Mouse (Mus musculus) spleen, adult 2 months (tissue): Measurements from ENCODE around the gene Slc25a43. TPM values are rescaled to one million over a fixed set of nuclear protein-coding genes. Genes with fewer than 3 reads are reported as not detected.
A peak's percentile ranks its signal among the peaks of the same experiment; 100 is the strongest.

ENCODE experiments used
- DNase-seq, 2 experiments: peaks; one replicate each; pipeline versions ENCODE4 v3.0.0 to v3.0.0-alpha.2; 2012 to 2021; ENCODE audit warnings: low spot score in 2 of 2, low read depth in 1 of 2
- H3K27ac ChIP-seq: fragments of 200-500 bp; 2 replicates; pipeline ENCODE4 v1.5.1; 2012; ENCODE audit warnings: low read length, inconsistent platforms; ENCODE audit not compliant: insufficient read depth
- H3K27me3 ChIP-seq: fragments of 200-500 bp; 2 replicates; pipeline ENCODE4 v1.6.1; 2012; ENCODE audit warnings: mild to moderate bottlenecking, moderate library complexity, low read length, inconsistent platforms; ENCODE audit not compliant: control insufficient read depth, insufficient read depth
- H3K36me3 ChIP-seq: fragments of 200-500 bp; 2 replicates; pipeline ENCODE4 v1.6.1; 2012; ENCODE audit warnings: mild to moderate bottlenecking, low read length, inconsistent platforms; ENCODE audit not compliant: control insufficient read depth, insufficient read depth
- H3K4me1 ChIP-seq: fragments of 200-500 bp; 2 replicates; pipeline ENCODE4 v1.6.1; 2011; ENCODE audit warnings: inconsistent platforms; ENCODE audit not compliant: control insufficient read depth, insufficient read depth, insufficient read length
- H3K4me3 ChIP-seq: fragments of 200-500 bp; 2 replicates; pipeline ENCODE4 v1.5.1; 2011; ENCODE audit warnings: mild to moderate bottlenecking, inconsistent platforms; ENCODE audit not compliant: insufficient read depth, insufficient read length; ENCODE audit errors: extremely low read depth
- CTCF ChIP-seq: fragments of 200-500 bp; IDR thresholded peaks from 2 replicates; pipeline ENCODE4 v1.5.1; 2011; ENCODE audit warnings: mild to moderate bottlenecking, inconsistent platforms; ENCODE audit not compliant: insufficient read depth, insufficient read length, insufficient replicate concordance; ENCODE audit errors: extremely low read depth
- POLR2A ChIP-seq: fragments of 200-500 bp; IDR thresholded peaks from 2 replicates; pipeline ENCODE4 v1.6.1; 2011; ENCODE audit warnings: low read depth, low read length, inconsistent platforms
- WGBS: fragments of 180-500 bp; shearing (Covaris S2); methylation state at CpG from one replicate; pipeline ENCODE4 v1.1.7; 2018; 5-methylcytosine and 5-hydroxymethylcytosine counted together
- polyA plus RNA-seq: library from polyadenylated mRNA; depleted of rRNA; stranded (reverse); fragments of >200 nt; gene quantifications from 2 replicates; pipeline ENCODE4 v1.2.3, GENCODE M21; 2012

Slc25a43 gene
- polyA plus RNA-seq, 1 experiment = 1.2 TPM

DNA sequence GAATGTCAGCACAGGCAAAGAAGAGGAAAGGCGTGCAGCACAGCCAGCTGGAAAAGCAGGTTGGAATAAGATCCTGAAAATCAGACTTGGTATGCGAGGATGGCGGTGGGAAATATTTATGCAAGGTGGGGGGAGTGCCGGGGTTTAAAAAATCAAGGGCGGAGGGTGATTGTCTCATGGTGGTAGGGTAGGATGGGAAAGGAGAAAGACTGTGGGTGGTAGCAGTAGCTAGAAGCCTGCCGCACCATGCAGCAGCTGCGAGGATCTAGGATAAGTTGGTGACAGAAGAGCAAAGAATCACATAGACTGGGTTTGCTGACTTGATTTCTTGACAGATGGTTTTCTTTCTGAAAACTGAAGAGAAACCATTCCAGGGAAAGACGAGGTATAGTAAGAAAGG lies 3.3 kb downstream of the Slc25a43 start:
- H3K4me1 ChIP-seq = peaks cover 6% of the 10 kb centered on the region; the same call in 1 of the 2 replicates
- no peak for DNase-seq
- TF ChIP-seq POLR2A (no peak), CTCF (no peak)
- H3K36me3 ChIP-seq = no peaks in the 10 kb centered on the region
- no peak overlapping the region for H3K4me3 ChIP-seq
- H3K27me3 ChIP-seq = no peaks in the 10 kb centered on the region
- no peak overlapping the region for H3K27ac ChIP-seq
- 92% methylated on average over 8 of the region's 8 CpGs for WGBS

DNA sequence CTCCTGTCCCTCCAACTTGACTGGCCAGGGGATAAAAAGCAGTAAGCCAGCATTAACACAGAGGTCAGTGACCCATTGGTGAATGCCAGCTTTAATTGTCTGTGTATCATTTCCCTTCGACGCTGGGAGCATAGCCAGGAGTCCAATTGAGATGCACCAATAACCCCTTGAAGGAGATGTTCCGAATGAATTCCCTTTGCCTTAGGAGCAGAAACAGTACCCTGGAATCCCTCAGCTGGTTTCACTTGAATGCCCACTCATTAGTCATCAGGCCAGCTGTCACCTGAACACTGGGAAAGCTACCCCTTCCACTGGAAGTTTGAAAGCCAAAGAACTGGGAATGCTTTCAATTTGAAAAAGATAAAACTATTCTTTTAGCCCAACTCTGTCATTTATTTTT lies 5.1 kb downstream of the Slc25a43 start:
- H3K36me3 ChIP-seq = no peaks in the 10 kb centered on the region
- no peak for DNase-seq
- no peak overlapping the region for H3K4me3 ChIP-seq
- H3K4me1 ChIP-seq = peaks cover 6% of the 10 kb centered on the region; the same call in 1 of the 2 replicates
- no peaks in the 10 kb centered on the region for H3K27me3 ChIP-seq
- TF ChIP-seq POLR2A (no peak), CTCF (no peak)
- 86% methylated on average over 3 of the region's 3 CpGs for WGBS
- H3K27ac ChIP-seq = no peak overlapping the region

DNA sequence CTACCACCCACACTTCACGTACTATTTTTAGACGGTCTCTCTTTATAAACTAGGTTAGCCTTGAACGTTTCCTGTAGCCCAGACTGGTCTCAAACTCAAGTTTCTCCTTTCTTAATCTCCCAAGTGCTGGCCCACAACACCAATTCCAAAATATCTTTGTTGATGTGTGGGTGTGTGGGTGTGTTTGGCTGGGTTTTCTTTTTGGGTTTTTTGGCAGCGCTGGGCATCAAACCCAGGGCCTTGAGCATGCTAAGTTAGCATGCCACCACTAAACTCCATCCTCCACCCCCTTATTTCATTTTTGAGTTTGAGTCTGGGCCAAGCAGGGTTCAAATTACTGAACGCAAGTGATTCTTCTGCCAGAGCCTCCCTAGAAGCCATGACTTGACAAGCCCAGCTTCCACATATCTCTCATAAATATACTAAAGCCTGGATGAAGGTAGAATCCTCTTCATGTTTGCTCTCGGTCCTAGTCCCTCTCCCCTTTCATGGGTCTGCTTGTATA lies 5.9 kb downstream of the Slc25a43 start:
- no peak for DNase-seq
- 52% methylated on average over 6 of the region's 6 CpGs for WGBS
- peaks cover 6% of the 10 kb centered on the region; the same call in 1 of the 2 replicates for H3K4me1 ChIP-seq
- H3K36me3 ChIP-seq = no peaks in the 10 kb centered on the region
- no peak overlapping the region for H3K4me3 ChIP-seq
- no peaks in the 10 kb centered on the region for H3K27me3 ChIP-seq
- H3K27ac ChIP-seq = no peak overlapping the region
- TF ChIP-seq POLR2A (no peak), CTCF (no peak)

DNA sequence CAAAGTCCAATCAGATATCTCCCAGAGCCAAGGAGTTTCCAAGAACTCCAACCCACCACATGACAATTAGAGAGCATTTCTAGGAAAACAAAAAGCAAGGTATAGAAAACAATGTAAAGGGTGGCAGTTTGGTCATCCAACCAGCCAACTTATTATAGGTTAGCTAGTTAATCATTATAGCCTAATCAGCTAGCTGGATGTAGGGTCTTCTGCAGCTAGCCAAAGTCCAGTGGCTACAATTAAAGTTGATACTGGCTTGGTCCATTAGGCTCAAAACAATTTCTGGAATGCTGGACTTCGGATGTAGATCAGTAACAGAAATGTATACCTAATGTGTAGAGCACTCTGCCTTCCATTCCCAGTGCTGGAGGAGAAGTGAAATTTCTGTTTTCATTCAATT lies 7.1 kb downstream of the Slc25a43 start:
- H3K4me3 ChIP-seq = no peak overlapping the region
- WGBS = 86% methylated on average over 1 of the region's 1 CpGs
- peaks cover 6% of the 10 kb centered on the region; the same call in 1 of the 2 replicates for H3K4me1 ChIP-seq
- H3K27ac ChIP-seq = no peak overlapping the region
- H3K36me3 ChIP-seq = no peaks in the 10 kb centered on the region
- no peaks in the 10 kb centered on the region for H3K27me3 ChIP-seq
- DNase-seq = no peak
- TF ChIP-seq CTCF (no peak), POLR2A (no peak)

DNA sequence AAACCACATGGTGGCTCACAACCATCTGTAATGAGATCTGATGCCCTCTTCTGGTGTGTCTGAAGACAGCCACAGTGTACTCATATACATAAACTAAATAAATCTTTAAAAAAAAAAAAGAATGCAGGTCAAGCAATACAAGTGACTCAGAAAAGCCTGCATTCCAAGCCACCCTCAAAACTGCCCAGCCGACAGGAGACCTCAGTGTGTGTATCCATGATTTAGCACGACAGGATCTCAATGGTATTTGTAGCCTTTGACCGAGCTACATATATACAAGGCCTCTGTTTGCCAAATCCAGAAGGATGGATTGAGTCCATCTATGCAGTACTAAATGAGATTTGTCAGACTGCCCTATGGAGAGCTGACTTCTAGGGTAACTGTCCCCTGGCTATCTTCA lies 9.1 kb downstream of the Slc25a43 start:
- H3K27me3 ChIP-seq = no peaks in the 10 kb centered on the region
- DNase-seq = no peak
- no peak overlapping the region for H3K4me3 ChIP-seq
- no peaks in the 10 kb centered on the region for H3K36me3 ChIP-seq
- no peak for TF ChIP-seq POLR2A
- no peak for TF ChIP-seq CTCF
- H3K27ac ChIP-seq = no peak overlapping the region
- WGBS = 96% methylated on average over 3 of the region's 3 CpGs
- H3K4me1 ChIP-seq = peaks cover 6% of the 10 kb centered on the region; the same call in 1 of the 2 replicates

DNA sequence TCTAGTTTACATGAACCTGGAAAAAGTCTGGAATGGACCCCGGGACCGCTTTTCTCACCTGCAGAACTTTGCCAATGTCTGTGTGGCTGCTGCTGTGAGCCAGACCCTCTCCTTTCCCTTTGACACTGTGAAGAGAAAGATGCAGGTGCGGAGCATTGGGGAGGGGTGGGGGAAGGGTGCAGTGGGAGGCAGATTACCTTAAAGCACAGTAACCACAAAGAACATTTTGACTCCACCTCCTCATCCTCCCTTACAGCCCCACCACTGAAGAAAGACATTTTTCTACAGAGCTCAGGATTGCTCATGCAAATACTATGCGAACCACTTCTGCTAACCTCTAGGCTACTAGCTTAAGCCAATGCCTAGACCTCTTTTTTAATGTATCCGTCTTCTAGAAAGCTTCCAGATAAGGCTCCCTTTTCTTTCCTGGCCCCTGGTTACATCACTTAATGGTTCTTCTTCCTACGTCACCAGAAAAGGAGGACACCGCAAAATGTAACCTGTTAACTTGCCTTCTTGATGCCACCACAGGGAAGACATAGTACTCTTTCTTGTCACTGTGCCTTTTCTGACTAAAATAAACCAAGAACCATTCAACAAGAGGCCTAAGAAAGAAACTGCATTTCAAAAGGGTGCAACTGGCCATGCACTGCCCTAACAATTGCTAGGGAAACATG lies 14.5 kb downstream of the Slc25a43 start:
- Histone ChIP-seq H3K27me3 (no peaks in the 10 kb centered on the region), H3K27ac (no peak overlapping the region; the same call in 1 of the 2 replicates), H3K4me1 (peaks cover 5% of the 10 kb centered on the region; the same call in 1 of the 2 replicates), H3K36me3 (no peaks in the 10 kb centered on the region), H3K4me3 (no peak overlapping the region)
- WGBS = 66% methylated on average over 7 of the region's 7 CpGs
- DNase-seq = peak in 1 of 2 experiments; percentile 7
- no peak for TF ChIP-seq CTCF
- no peak for TF ChIP-seq POLR2A

DNA sequence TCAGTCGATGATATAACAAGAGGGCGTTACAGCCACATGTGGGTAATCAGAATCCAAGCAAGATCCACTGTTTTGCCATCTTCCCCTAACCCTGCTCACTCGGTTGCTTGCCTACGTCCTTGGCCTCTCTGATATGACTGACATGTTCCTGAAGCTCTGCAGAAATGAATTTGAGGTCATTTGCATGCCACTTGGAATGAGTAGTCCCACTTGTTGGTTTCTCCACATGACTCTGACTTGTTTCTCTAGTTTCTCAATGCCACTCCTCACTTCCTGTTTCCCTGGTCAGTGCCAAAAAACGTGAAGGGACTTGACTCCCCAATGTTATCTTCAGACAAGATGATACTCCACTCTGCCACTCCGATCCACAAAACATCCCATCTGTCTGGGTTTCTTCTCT lies 15.1 kb downstream of the Slc25a43 start:
- Histone ChIP-seq H3K4me1 (peaks cover 5% of the 10 kb centered on the region; the same call in 1 of the 2 replicates), H3K27me3 (no peaks in the 10 kb centered on the region), H3K36me3 (no peaks in the 10 kb centered on the region), H3K4me3 (no peak overlapping the region), H3K27ac (no peak overlapping the region)
- no peak for DNase-seq
- WGBS = 57% methylated on average over 6 of the region's 6 CpGs
- TF ChIP-seq CTCF (no peak), POLR2A (no peak)
